ENCODE assay signal across 8 mouse cellular contexts in the genomic region with DNA sequence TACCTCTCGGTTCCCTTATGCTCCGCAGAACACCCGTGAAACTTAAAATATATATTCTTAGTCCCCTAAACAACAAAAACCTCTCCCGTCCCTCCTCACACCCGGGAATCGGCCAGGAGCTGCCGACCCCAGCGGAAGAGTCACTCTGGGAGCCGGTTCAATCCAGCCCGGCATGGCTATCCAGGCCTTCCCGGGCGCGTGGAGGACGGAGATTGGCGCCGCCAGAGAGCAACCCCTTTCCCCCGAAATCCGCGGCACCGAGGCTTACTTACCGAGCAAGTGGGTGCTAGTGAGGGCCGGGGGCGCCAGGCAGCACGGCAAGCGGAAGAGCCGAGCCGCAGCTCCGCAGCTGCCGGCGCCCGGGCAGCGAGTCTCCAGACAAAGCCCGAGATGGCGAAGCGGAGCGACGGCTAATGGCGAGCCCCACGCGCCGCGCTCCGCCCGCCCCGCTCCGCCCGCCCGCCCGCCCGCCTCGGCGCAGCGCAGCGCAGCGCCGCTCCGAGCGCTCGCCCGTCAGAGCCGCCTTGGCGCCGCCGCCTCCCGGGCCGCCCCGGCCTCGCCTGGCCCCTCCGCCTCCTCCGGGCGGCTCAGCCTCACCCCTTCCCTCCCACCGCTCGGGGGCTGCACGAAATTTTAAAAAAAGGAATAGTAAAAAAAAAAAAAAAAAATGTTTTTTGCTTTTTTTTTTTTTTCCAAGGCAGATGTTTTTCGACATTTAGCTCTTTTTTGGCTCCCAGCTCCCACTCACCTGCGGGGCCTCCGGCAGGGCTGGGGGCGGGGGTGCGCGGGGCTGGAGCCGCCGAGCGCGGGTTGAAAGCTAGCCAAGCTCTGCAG. TPM values are rescaled to one million over a fixed set of nuclear protein-coding genes. Genes with fewer than 3 reads are reported as not detected.
DNase-seq lines count a peak whose midpoint lies in the region; ATAC-seq and TF ChIP-seq lines count a peak whose summit lies in the region.
"Had no signal": no experiment of that assay in that cellular context is flagged by ENCODE, and none has a peak within 500 bp of the region (broad histone marks: within the 10 kb centered on the region; RNA-seq: fewer than 3 reads in every experiment).

No protein-coding gene starts in this region.

- peaks cover 4 to 18% of the 10 kb centered on the region in 2 experiments for H3K4me1 ChIP-seq in MEL (ENCODE audit: control insufficient read depth in 1 of 2, insufficient read depth in 2 of 2, low read length in 2 of 2)
- H3K4me1 ChIP-seq in forebrain, embryonic 15.5 days: peaks cover 27% of the 10 kb centered on the region
- peaks cover 11% of the 10 kb centered on the region; the same call in 1 of the 2 replicates for H3K4me1 ChIP-seq in hindbrain, postnatal 0 days (ENCODE audit: insufficient read depth, low read length)
- H3K4me1 ChIP-seq in limb, embryonic 15.5 days: peaks cover 25% of the 10 kb centered on the region
- H3K4me1 ChIP-seq in midbrain, embryonic 15.5 days: peaks cover 28% of the 10 kb centered on the region
- H3K4me1 ChIP-seq in stomach, embryonic 16.5 days (ENCODE audit: control insufficient read depth, insufficient read depth, low read length): peaks cover 23% of the 10 kb centered on the region

- peak overlapping the region; percentile 100 for H3K9ac ChIP-seq in MEL (ENCODE audit: control insufficient read depth, low read depth, low read length, poor library complexity, severe bottlenecking)
- peak overlapping the region; percentile 99 for H3K9ac ChIP-seq in forebrain, embryonic 15.5 days (replicated peaks)
- H3K9ac ChIP-seq in hindbrain, postnatal 0 days (replicated peaks; ENCODE audit: low read length): peak overlapping the region; percentile 100
- H3K9ac ChIP-seq in limb, embryonic 15.5 days: peak overlapping the region; percentile 99
- peak overlapping the region; percentile 86 for H3K9ac ChIP-seq in midbrain, embryonic 15.5 days
- peak overlapping the region; percentile 100 for H3K9ac ChIP-seq in stomach, embryonic 16.5 days (ENCODE audit: low read length)

- ATAC-seq in forebrain, embryonic 15.5 days (replicated peaks): no peak; the same call in 1 of the 2 replicates
- no peak for ATAC-seq in hindbrain, postnatal 0 days
- ATAC-seq in limb, embryonic 15.5 days (ENCODE audit: insufficient number of reproducible peaks, low FRiP score, low TSS enrichment, low read depth): no peak
- ATAC-seq in midbrain, embryonic 15.5 days (replicated peaks): no peak
- peak; percentile 16; the same call in 1 of the 2 replicates for ATAC-seq in stomach, embryonic 16.5 days (ENCODE audit: insufficient read depth, low FRiP score)

- no peak for TF ChIP-seq RAD21 in MEL (IDR thresholded peaks at IDR 0.05; ENCODE audit: low read depth, low read length)

- peaks cover 0 to 2% of the 10 kb centered on the region in 2 experiments; a peak in 1 of 4 replicates for H3K27me3 ChIP-seq in MEL (ENCODE audit: control insufficient read depth in 1 of 2, insufficient read depth in 2 of 2, low read length in 2 of 2)
- no peaks in the 10 kb centered on the region for H3K27me3 ChIP-seq in forebrain, embryonic 15.5 days
- H3K27me3 ChIP-seq in hindbrain, postnatal 0 days (ENCODE audit: insufficient read depth, low read length): no peaks in the 10 kb centered on the region
- H3K27me3 ChIP-seq in limb, embryonic 15.5 days: no peaks in the 10 kb centered on the region
- no peaks in the 10 kb centered on the region for H3K27me3 ChIP-seq in midbrain, embryonic 15.5 days (replicated peaks)
- H3K27me3 ChIP-seq in stomach, embryonic 16.5 days (ENCODE audit: control insufficient read depth, insufficient read depth, low read length): no peaks in the 10 kb centered on the region

- peak overlapping the region; percentile 87 for H3K27ac ChIP-seq in MEL (ENCODE audit: control insufficient read depth, low read depth, low read length)
- H3K27ac ChIP-seq in forebrain, embryonic 15.5 days (replicated peaks): peak overlapping the region; percentile 100
- peak overlapping the region; percentile 99 for H3K27ac ChIP-seq in hindbrain, postnatal 0 days
- peak overlapping the region; percentile 99 for H3K27ac ChIP-seq in limb, embryonic 15.5 days
- H3K27ac ChIP-seq in midbrain, embryonic 15.5 days: peak overlapping the region; percentile 98
- H3K27ac ChIP-seq in stomach, embryonic 16.5 days (ENCODE audit: low read length): peak overlapping the region; percentile 99

- no peak; a peak in 2 of 4 replicates for TF ChIP-seq POLR2A in MEL (IDR thresholded peaks at IDR 0.05; ENCODE audit: control insufficient read depth in 1 of 2, insufficient read depth in 1 of 2, low read depth in 1 of 2, low read length in 2 of 2, poor library complexity in 1 of 2)

- DNase-seq in MEL (ENCODE audit: low read depth, low spot score): no peak
- peak; percentile 63 to 73 for DNase-seq in adrenal gland, postnatal 36 days
- DNase-seq in hindbrain, postnatal 0 days (ENCODE audit: low spot score): peak; percentile 67

- under 1% methylated on average over 73 of the region's 84 CpGs for WGBS in forebrain, embryonic 15.5 days
- under 1% methylated on average over 78 of the region's 84 CpGs for WGBS in hindbrain, postnatal 0 days
- under 1% methylated on average over 56 of the region's 84 CpGs for WGBS in limb, embryonic 15.5 days
- WGBS in midbrain, embryonic 15.5 days: under 1% methylated on average over 62 of the region's 84 CpGs
- under 1% methylated on average over 84 of the region's 84 CpGs for WGBS in stomach, embryonic 16.5 days

- H3K4me3 ChIP-seq in MEL (ENCODE audit: control insufficient read depth in 1 of 2, insufficient read depth in 1 of 2, low read depth in 2 of 2, low read length in 2 of 2): peak overlapping the region; percentile 91 to 98
- H3K4me3 ChIP-seq in forebrain, embryonic 15.5 days: peak overlapping the region; percentile 95
- H3K4me3 ChIP-seq in hindbrain, postnatal 0 days (ENCODE audit: low read length): peak overlapping the region; percentile 99
- H3K4me3 ChIP-seq in limb, embryonic 15.5 days: peak overlapping the region; percentile 99
- H3K4me3 ChIP-seq in midbrain, embryonic 15.5 days: peak overlapping the region; percentile 67
- peak overlapping the region; percentile 98 for H3K4me3 ChIP-seq in stomach, embryonic 16.5 days (replicated peaks; ENCODE audit: low read length)

- H3K9me3 ChIP-seq in MEL (replicated peaks; ENCODE audit: insufficient read depth, low read length): no peaks in the 10 kb centered on the region
- H3K9me3 ChIP-seq in forebrain, embryonic 15.5 days: no peaks in the 10 kb centered on the region
- no peaks in the 10 kb centered on the region for H3K9me3 ChIP-seq in hindbrain, postnatal 0 days (ENCODE audit: low read length)
- H3K9me3 ChIP-seq in limb, embryonic 15.5 days: no peaks in the 10 kb centered on the region
- H3K9me3 ChIP-seq in midbrain, embryonic 15.5 days: no peaks in the 10 kb centered on the region
- H3K9me3 ChIP-seq in stomach, embryonic 16.5 days (replicated peaks; ENCODE audit: control insufficient read depth, low read length): no peaks in the 10 kb centered on the region

- no peak for TF ChIP-seq CTCF in MEL (IDR thresholded peaks at IDR 0.05 in 2 of 3, conservative IDR thresholded peaks at IDR 0.05 in 1 of 3; ENCODE audit: control insufficient read depth in 1 of 3, insufficient read depth in 1 of 3, low read depth in 2 of 3, low read length in 3 of 3, poor library complexity in 1 of 3, severe bottlenecking in 1 of 3)
- TF ChIP-seq CTCF in hindbrain, postnatal 0 days (IDR thresholded peaks at IDR 0.05; ENCODE audit: low read depth): no peak

- H3K79me2 ChIP-seq in MEL (ENCODE audit: control insufficient read depth, insufficient read depth, low read length, poor library complexity): peaks cover 57% of the 10 kb centered on the region

- peak overlapping the region; percentile 88 for H3K4me2 ChIP-seq in forebrain, embryonic 15.5 days (replicated peaks)
- peak overlapping the region; percentile 85 for H3K4me2 ChIP-seq in hindbrain, postnatal 0 days (ENCODE audit: low read depth, low read length)
- peak overlapping the region; percentile 73 for H3K4me2 ChIP-seq in limb, embryonic 15.5 days
- H3K4me2 ChIP-seq in midbrain, embryonic 15.5 days: peak overlapping the region; percentile 89
- peak overlapping the region; percentile 78 for H3K4me2 ChIP-seq in stomach, embryonic 16.5 days (ENCODE audit: low read depth, low read length)

- peaks cover 2 to 16% of the 10 kb centered on the region in 2 experiments; a peak in 2 of 4 replicates for H3K36me3 ChIP-seq in MEL (ENCODE audit: control insufficient read depth in 1 of 2, insufficient read depth in 2 of 2, low read length in 2 of 2)
- peaks cover 16% of the 10 kb centered on the region for H3K36me3 ChIP-seq in forebrain, embryonic 15.5 days
- H3K36me3 ChIP-seq in hindbrain, postnatal 0 days (ENCODE audit: insufficient read depth, low read length): peaks cover 8% of the 10 kb centered on the region
- H3K36me3 ChIP-seq in limb, embryonic 15.5 days: peaks cover 18% of the 10 kb centered on the region
- peaks cover 8% of the 10 kb centered on the region; the same call in 1 of the 2 replicates for H3K36me3 ChIP-seq in midbrain, embryonic 15.5 days (replicated peaks)
- peaks cover 10% of the 10 kb centered on the region for H3K36me3 ChIP-seq in stomach, embryonic 16.5 days (ENCODE audit: control insufficient read depth, insufficient read depth, low read length)

- TF ChIP-seq EP300 in MEL (IDR thresholded peaks at IDR 0.05; ENCODE audit: low read depth in 1 of 2, low read length in 2 of 2): 0 out of 4 replicates have a peak, but pooled peaks of 1 of the 2 experiments have one; percentile 7

RNA-seq across cellular contexts. Expression of a gene that starts 0.7 kb away (rescaled TPM):
- total RNA-seq in MEL (2012; rRNA removed): 151 and 189 TPM in 2 replicates
- 100 to 1,000 TPM in 1 of 2 experiments, 10 to 100 TPM in 1; 76.5 to 145 TPM for polyA plus RNA-seq in MEL (2012; ENCODE audit: insufficient read depth in 1 of 2, insufficient read length in 2 of 2, low read depth in 1 of 2, low replicate concordance in 2 of 2, missing spikeins in 1 of 2)
- total RNA-seq in adrenal gland, postnatal 36 days (2021): 100 to 1,000 TPM; 101 to 103 TPM
- 105 and 107 TPM in 2 replicates for polyA plus RNA-seq in forebrain, embryonic 15.5 days (2015; fragmentation: Nextera tagmentation; extraction: Ambion mirVana)
- total RNA-seq in hindbrain, postnatal 0 days (2014; rRNA removed): 53.7 and 63.7 TPM in 2 replicates
- 74.6 and 76.1 TPM in 2 replicates for polyA plus RNA-seq in hindbrain, postnatal 0 days (2015; fragmentation: Nextera tagmentation; extraction: Ambion mirVana)
- 76.0 and 85.7 TPM in 2 replicates for polyA plus RNA-seq in limb, embryonic 15.5 days (2015; fragmentation: Nextera tagmentation; extraction: Ambion mirVana)
- polyA plus RNA-seq in midbrain, embryonic 15.5 days (2015; fragmentation: Nextera tagmentation; extraction: Ambion mirVana): 82.8 and 83.9 TPM in 2 replicates
- polyA plus RNA-seq in stomach, embryonic 16.5 days (2015; fragmentation: Nextera tagmentation; extraction: Ambion mirVana): 70.5 and 71.4 TPM in 2 replicates

RNA-seq across cellular contexts. Expression of a gene that starts 22.4 kb away (rescaled TPM):
- 40.5 and 46.7 TPM in 2 replicates for total RNA-seq in MEL (2012; rRNA removed)
- 10 to 100 TPM; 39.4 to 53.0 TPM for polyA plus RNA-seq in MEL (2012; ENCODE audit: insufficient read depth in 1 of 2, insufficient read length in 2 of 2, low read depth in 1 of 2, low replicate concordance in 2 of 2, missing spikeins in 1 of 2)
- total RNA-seq in adrenal gland, postnatal 36 days (2021): 10 to 100 TPM; 51.6 to 54.2 TPM
- 27.6 and 29.5 TPM in 2 replicates for polyA plus RNA-seq in forebrain, embryonic 15.5 days (2015; fragmentation: Nextera tagmentation; extraction: Ambion mirVana)
- total RNA-seq in hindbrain, postnatal 0 days (2014; rRNA removed): 146 and 149 TPM in 2 replicates
- 22.8 and 23.7 TPM in 2 replicates for polyA plus RNA-seq in hindbrain, postnatal 0 days (2015; fragmentation: Nextera tagmentation; extraction: Ambion mirVana)
- polyA plus RNA-seq in limb, embryonic 15.5 days (2015; fragmentation: Nextera tagmentation; extraction: Ambion mirVana): 15.0 and 18.0 TPM in 2 replicates
- polyA plus RNA-seq in midbrain, embryonic 15.5 days (2015; fragmentation: Nextera tagmentation; extraction: Ambion mirVana): 31.6 and 31.8 TPM in 2 replicates
- polyA plus RNA-seq in stomach, embryonic 16.5 days (2015; fragmentation: Nextera tagmentation; extraction: Ambion mirVana): 12.2 and 13.2 TPM in 2 replicates

RNA-seq across cellular contexts. Expression of a gene that starts 34.1 kb away (rescaled TPM):
- total RNA-seq in MEL (2012; rRNA removed): 27.0 and 29.3 TPM in 2 replicates
- 10 to 100 TPM in 1 of 2 experiments, not detected in 1; 40.5 TPM for polyA plus RNA-seq in MEL (2012; ENCODE audit: insufficient read depth in 1 of 2, insufficient read length in 2 of 2, low read depth in 1 of 2, low replicate concordance in 2 of 2, missing spikeins in 1 of 2)
- 10 to 100 TPM; 47.3 to 60.4 TPM for total RNA-seq in adrenal gland, postnatal 36 days (2021)
- 73.1 and 73.4 TPM in 2 replicates for polyA plus RNA-seq in forebrain, embryonic 15.5 days (2015; fragmentation: Nextera tagmentation; extraction: Ambion mirVana)
- 81.8 and 92.7 TPM in 2 replicates for total RNA-seq in hindbrain, postnatal 0 days (2014; rRNA removed)
- 71.0 and 72.2 TPM in 2 replicates for polyA plus RNA-seq in hindbrain, postnatal 0 days (2015; fragmentation: Nextera tagmentation; extraction: Ambion mirVana)
- polyA plus RNA-seq in limb, embryonic 15.5 days (2015; fragmentation: Nextera tagmentation; extraction: Ambion mirVana): 53.4 and 53.9 TPM in 2 replicates
- 82.3 and 84.4 TPM in 2 replicates for polyA plus RNA-seq in midbrain, embryonic 15.5 days (2015; fragmentation: Nextera tagmentation; extraction: Ambion mirVana)
- 53.0 and 53.4 TPM in 2 replicates for polyA plus RNA-seq in stomach, embryonic 16.5 days (2015; fragmentation: Nextera tagmentation; extraction: Ambion mirVana)

RNA-seq across cellular contexts. Expression of a gene that starts 47.2 kb away (rescaled TPM):
- total RNA-seq in MEL (2012; rRNA removed): 0.23 and 0.36 TPM in 2 replicates
- under 1 TPM in 1 of 2 experiments, not detected in 1; 0.35 TPM for polyA plus RNA-seq in MEL (2012; ENCODE audit: insufficient read depth in 1 of 2, insufficient read length in 2 of 2, low read depth in 1 of 2, low replicate concordance in 2 of 2, missing spikeins in 1 of 2)
- 1 to 10 TPM in 1 of 2 experiments, under 1 TPM in 1; 0.56 to 1.8 TPM for total RNA-seq in adrenal gland, postnatal 36 days (2021)
- polyA plus RNA-seq in forebrain, embryonic 15.5 days (2015; fragmentation: Nextera tagmentation; extraction: Ambion mirVana): 1.9 and 2.6 TPM in 2 replicates
- 0.22 and 0.84 TPM in 2 replicates for total RNA-seq in hindbrain, postnatal 0 days (2014; rRNA removed)
- 0.48 and 0.54 TPM in 2 replicates for polyA plus RNA-seq in hindbrain, postnatal 0 days (2015; fragmentation: Nextera tagmentation; extraction: Ambion mirVana)
- polyA plus RNA-seq in limb, embryonic 15.5 days (2015; fragmentation: Nextera tagmentation; extraction: Ambion mirVana): 5.9 and 10.4 TPM in 2 replicates
- 2.9 and 3.8 TPM in 2 replicates for polyA plus RNA-seq in midbrain, embryonic 15.5 days (2015; fragmentation: Nextera tagmentation; extraction: Ambion mirVana)
- 38.9 and 47.2 TPM in 2 replicates for polyA plus RNA-seq in stomach, embryonic 16.5 days (2015; fragmentation: Nextera tagmentation; extraction: Ambion mirVana)

RNA-seq across cellular contexts. Expression of a gene that starts 50.2 kb away (rescaled TPM):
- 3.9 and 4.4 TPM in 2 replicates for total RNA-seq in MEL (2012; rRNA removed)
- polyA plus RNA-seq in MEL (2012; ENCODE audit: insufficient read depth in 1 of 2, insufficient read length in 2 of 2, low read depth in 1 of 2, low replicate concordance in 2 of 2, missing spikeins in 1 of 2): 1 to 10 TPM in 1 of 2 experiments, not detected in 1; 8.5 TPM
- under 1 TPM; 0.10 to 0.30 TPM for total RNA-seq in adrenal gland, postnatal 36 days (2021)
- not detected in 2 replicates for polyA plus RNA-seq in forebrain, embryonic 15.5 days (2015; fragmentation: Nextera tagmentation; extraction: Ambion mirVana)
- 2.2 and 2.6 TPM in 2 replicates for total RNA-seq in hindbrain, postnatal 0 days (2014; rRNA removed)
- polyA plus RNA-seq in hindbrain, postnatal 0 days (2015; fragmentation: Nextera tagmentation; extraction: Ambion mirVana): 0.29 and 0.41 TPM in 2 replicates
- 0.20 and 0.24 TPM in 2 replicates for polyA plus RNA-seq in limb, embryonic 15.5 days (2015; fragmentation: Nextera tagmentation; extraction: Ambion mirVana)
- 0.05 TPM in 1 of 2 replicates, not detected in the other for polyA plus RNA-seq in midbrain, embryonic 15.5 days (2015; fragmentation: Nextera tagmentation; extraction: Ambion mirVana)
- polyA plus RNA-seq in stomach, embryonic 16.5 days (2015; fragmentation: Nextera tagmentation; extraction: Ambion mirVana): 0.12 TPM in 1 of 2 replicates, not detected in the other
- total RNA-seq: hematopoietic stem cell, adult 5-6 weeks had no signal
